Mouse (Mus musculus): ENCODE results near the gene Txnrd1.
A peak's percentile ranks its signal among the peaks of the same experiment; 100 is the strongest.

Gene Txnrd1

DNA sequence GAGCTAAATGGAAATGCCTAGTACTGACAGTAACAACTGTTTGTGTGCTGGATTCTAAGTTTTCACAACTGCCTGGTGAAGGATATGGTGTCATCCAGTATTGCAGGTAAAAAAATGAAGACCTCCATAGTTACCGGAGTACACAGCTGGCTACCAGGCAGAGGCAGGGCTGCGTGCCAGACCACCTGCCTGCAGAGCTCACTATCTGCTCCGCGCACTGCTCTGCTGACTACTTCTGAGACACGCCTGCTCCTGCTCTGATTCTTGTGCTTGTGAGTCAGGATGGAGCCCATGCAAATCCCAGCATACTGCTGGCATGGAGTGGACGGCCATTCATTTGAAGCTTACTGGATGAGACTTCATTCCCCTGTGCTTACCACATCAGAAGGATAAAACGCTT lies 30.1 kb downstream of the Txnrd1 start:
- DNase-seq (ENCODE audit: low read depth, low spot score), result no peak

DNA sequence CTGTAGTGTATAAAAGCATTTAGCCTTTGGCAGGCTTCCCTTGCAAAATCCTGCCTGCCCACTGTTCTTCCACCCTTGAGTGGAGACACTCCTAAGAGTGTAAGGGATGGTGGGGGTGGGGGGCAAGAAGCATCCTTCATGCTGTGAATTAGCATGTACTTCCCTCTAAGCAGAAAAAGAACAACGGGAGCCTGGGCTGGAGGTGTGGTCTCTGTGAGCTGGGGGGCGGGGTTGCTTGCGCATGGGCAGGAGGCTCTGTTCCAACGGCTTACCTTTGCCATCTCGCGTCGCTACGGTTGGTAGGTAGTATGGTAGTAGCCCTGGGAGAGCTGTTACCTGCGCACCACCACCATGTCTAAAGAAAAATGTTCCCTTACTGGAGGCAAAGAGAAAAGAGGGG lies 32.6 kb downstream of the Txnrd1 start, which contains the start of gene Eid3:
Eid3 (plus strand) TSS at position 271 of the 400 bp plus-strand sequence.
- peak; percentile 35 for DNase-seq (ENCODE audit: low read depth, low spot score)

DNA sequence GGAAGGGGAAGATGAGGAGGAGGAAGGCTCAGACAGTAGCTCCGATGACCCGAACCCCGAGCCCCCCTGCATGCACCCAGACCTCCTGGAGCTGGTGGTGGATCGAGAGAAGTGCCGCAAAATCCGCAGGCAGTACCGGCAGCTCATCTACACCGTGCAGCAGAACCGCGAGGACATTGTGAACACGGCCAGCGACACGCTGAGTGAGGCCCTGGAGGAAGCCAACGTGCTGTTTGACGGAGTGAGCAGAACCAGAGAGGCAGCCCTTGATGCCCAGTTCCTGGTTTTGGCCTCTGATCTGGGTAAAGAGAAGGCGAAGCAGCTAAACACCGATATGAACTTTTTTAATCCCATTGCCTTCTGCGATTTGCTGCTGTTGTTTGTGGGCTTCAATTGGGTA lies 33.1 kb downstream of the Txnrd1 start:
- no peak for DNase-seq (ENCODE audit: low read depth, low spot score)

DNA sequence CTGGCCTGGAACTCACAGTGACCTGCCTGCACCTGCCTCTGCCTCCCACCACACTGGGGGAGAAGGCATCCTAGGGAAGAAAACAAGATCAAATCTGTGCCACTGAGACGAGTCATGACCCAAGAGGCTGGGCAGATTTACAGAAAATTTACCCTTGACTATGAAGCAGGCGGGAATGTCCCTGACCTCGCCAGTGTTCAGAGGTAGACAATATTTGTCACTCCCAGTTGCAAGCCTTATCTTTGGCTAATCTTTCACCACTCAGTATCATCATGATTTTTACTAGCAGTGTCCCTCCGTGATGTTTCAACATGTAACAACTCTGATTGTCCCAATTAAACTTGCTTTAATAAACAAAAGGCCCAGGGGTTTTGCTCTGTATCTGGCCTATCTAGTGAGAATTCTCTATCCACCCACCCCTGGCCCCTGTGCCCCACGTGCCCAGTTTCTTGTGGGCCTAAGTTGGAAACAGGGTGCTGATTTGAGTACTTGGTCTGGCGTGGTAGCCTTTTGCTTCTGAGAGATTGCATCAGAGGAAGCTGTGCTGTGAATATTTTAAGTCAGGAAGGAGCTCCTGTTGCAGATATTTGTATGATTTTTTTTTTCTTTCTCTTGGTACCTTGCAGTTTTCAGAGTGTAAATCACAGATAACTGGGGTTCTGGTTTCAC lies 34.8 kb downstream of the Txnrd1 start:
- DNase-seq (ENCODE audit: low read depth, low spot score), result no peak

DNA sequence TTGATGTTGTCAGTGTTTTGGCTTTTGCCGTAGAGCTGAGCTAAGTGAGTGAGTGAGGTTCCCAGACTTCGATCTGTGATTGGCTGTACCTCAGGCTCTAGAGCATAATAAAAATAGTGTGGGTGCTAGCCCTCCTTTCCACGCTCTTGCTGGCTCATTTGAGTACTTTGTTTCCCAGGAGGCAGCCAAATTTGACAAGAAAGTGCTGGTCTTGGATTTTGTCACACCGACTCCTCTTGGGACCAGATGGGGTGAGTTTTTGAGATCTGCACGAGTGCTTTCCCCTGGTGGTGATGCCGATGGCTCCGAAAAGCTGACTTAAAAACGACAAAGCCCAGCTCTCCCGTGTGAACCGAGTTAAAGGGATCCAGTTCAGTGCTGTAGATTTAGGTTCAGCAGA lies 41.7 kb downstream of the Txnrd1 start:
- no peak for DNase-seq (ENCODE audit: low read depth, low spot score)

DNA sequence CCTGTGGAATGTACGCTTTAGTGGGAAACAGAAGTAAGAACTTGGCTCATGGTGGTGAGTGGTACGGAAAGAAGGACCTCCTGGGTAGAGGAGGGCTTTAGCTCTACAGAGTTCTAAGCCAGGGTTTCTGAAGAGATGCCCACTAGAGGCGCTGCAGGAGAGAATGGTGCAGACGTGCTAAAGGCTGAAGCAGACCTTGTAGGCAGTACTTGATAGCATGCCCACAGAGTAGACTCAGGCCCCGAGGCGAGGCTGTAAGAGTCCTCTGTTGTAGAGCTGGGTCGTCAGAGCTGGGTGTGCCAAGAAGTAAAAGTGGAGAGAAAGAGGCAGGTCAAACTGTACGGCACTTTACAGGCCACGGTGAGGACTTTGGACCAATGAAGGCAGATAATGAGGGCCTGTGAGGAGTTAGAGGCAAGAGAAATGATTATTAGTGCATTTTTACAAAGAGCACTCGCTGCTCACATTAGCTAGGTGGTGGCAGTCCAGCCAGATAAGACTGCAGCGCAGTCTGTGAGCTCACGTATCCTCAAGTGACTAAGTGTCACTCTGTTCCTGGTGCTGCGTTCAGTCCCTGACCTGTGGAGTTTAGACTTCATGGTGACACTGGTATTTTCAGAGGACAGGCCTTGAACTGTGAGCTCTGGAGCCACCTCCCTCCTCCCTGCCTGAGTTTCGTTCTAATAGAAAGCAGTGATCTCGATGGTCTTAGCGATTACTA lies 42.5 kb downstream of the Txnrd1 start:
- peak; percentile 52 for DNase-seq (ENCODE audit: low read depth, low spot score)

DNA sequence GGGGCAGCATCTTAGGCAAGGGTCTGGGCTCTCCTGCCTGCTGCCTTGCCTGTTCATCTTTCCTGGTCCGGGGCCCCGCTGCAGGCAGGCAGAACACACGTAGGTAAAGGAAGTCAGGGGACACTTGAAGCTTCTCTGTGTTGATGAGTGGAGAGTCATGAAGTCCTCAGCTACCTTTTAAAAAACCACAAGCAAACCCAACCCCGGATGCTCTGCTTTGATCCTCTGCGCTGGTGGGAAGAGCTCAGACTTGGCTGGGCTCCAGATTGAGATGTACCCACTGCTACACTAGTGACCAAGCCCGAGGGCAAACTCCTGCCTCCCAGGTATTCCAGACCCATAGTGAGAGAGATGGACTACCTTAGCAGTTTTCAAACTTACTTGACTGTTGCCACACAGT lies 53.6 kb downstream of the Txnrd1 start:
- peak; percentile 80 for DNase-seq (ENCODE audit: low read depth, low spot score)

DNA sequence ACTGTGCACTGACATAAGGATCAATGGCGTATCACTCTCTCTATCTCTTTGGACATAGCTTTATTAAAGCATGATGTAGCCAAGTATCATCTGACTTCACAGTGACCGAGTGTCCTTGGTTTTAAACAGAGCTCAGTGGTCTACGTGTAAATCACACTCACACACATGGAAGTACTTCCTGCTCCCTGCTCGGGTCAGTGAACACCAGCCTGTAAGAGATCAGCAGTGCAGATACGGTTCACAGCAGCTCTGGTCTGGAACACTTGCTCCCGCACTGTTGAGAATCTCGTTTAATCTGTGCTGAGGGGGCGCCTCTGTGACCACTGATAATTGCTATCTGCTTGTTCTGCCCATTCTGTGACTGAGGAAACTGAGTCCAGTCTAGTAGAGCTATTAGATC lies 54.8 kb downstream of the Txnrd1 start:
- DNase-seq (ENCODE audit: low read depth, low spot score), result no peak

DNA sequence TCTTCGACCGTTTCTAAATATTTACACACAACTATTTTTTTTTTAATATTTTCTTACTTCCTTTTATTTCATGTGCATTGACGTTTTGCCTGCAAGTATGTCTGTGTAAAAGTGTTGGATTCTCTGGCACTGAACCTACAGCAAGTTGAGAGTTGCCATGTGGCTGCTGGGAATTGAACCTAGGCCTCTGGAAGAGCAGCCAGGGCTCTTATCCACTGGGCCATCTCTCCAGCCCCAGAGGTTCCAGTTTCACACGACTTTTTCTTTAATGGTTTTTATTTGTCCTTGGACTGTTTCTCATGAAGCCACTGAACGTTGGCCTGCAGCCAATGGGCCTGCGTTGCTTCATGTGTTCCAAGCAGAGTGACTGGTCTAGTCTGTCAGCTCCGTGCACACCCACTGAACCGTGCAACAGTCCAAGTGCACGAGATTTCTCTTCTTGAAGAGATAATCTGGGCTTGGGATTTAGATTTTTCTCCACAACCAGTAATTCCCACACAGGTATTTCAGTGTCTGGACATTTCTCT lies 55.8 kb downstream of the Txnrd1 start:
- DNase-seq (ENCODE audit: low read depth, low spot score), result no peak

DNA sequence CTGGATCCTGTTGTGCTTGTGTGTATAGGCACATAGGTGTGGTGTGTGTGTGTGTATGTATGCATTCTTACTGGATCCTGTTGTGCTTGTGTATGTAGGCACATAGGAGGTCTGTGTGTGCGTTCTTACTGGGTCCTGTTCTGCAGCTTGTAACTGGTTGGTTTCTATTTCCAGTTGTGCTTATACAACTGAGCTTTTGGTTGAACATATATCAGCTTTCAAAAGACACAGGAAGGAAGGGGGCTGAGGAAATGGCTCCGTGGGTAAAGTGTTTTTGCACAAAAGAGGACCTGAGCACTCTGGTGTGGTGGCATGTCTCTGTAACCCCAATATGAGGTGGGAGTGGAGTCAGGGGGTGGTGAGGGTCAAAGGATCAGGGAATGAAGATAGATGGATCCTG lies 57.2 kb downstream of the Txnrd1 start:
- DNase-seq (ENCODE audit: low read depth, low spot score), result peak; percentile 56

DNA sequence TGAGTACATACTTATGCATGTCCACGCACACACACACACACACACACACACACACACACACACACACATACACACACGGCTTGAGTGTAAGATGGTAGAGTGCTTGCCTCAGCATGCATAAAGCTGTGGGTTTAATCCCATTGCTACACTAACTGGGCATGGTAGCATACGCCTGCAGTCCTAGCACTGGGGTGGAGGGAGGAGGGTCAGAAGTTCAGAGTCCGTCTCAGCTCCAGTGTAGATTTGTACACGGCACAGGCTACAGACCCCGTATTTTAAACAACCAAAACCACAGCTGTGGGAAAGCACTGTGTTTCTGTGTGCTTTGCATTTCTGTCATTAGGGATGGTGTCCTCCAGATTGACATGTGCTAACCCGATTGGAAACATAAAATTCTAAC lies 57.7 kb downstream of the Txnrd1 start:
- peak; percentile 31 for DNase-seq (ENCODE audit: low read depth, low spot score)

DNA sequence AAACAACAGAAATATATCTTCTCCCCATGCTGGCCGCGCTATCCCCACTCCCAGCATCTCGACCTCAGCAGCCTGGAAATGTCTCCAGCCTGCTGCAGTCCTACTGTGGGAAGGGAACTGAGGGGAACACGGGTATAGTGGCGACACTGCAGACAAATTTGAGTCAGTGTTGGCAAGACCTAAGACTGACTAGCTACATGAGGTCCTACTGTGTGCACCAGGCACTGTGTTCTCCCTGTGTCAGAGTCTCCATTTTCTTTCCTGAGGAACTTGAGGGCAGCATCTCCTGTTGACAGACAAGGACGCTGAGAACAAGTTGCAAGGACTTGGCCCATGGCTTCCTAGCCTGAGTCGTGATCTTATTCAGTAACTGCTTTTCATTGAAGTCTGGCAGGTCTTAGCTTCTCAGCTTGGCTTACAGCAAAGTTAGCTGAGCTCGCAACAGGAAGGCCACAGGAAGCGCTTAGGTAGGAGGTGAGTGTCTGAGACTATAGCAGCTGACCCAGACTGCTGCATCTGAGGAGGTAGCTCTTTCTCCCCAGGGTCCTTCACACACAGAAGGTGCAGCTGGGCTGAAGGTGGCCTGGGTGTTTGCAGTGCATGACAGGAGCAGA lies 58.8 kb downstream of the Txnrd1 start:
- peak; percentile 56 for DNase-seq (ENCODE audit: low read depth, low spot score)

DNA sequence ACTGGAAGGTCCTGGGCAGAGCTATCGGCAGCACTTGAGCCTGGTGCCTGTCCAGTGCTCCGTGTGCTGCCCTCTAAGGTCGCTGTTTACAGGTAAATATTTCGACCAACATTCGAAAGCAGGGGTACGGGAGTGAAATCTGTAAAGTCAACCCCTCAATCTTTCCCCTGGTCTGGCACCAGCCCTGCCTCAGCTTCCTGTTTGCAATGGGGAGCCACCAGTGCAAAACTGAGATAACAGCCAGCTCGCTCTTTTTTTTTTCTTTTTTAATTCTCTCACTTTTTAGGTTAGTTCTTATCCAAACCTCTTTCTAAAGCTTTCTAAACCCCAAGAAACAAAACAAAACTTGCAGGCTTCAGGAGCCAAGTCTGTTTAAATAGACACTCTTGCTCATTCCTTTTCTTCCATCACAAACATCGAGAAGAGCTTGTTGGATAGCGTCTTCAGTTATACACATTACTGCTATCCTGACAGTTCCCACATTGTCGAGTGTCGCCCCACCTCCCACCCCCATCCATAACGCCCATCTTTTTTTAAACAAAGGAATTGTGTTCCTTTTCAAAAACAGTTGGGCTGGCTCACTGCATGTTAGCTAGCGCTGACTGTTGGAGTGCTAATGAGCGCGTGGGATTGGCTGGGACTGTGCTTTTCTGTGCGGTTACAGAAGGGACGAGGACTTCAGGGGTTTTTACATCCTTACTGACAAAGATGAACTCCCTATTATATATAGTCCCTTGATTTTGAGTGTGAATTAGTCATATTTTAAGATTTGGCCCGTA lies 60.3 kb downstream of the Txnrd1 start:
- peak; percentile 28 for DNase-seq (ENCODE audit: low read depth, low spot score)

DNA sequence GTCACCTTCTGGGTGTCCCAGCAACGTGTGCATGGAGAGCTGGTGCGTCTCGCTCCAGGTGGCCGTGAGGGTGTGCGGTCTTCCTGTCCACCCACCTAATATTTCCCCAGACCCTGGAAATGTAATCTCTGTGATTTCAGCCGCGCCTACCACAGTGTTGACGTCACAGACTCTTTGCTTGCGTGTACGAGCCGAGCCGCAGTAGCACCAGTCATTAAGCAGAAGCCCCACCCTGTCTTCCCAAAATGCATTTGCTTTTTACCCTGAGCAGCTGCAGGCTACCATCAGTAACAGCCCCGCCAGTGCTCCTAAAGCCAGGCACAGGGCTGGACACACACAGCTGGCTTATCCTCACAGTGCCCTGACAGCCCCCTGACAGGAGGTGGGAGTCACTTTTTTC lies 64.2 kb downstream of the Txnrd1 start:
- no peak for DNase-seq (ENCODE audit: low read depth, low spot score)

DNA sequence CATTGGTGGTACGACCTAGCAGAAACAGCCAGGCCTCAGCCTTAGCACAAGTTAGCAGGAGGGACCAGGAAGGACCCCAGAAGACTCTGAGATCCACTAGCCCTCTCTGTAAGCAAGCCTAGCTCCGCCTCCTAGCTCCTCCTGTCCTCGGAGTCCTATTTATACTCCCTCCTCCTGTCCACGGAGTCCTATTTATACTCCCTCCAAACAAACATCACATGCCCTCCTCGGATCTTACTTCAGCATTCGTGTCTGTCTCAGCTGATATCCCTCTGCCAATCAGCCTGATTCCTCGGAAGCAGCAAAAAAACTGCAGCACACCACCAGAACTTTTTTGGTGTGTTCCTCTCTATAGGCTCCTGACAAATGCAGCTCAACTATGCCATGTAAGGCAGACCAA lies 65.1 kb downstream of the Txnrd1 start:
- no peak for DNase-seq (ENCODE audit: low read depth, low spot score)

DNA sequence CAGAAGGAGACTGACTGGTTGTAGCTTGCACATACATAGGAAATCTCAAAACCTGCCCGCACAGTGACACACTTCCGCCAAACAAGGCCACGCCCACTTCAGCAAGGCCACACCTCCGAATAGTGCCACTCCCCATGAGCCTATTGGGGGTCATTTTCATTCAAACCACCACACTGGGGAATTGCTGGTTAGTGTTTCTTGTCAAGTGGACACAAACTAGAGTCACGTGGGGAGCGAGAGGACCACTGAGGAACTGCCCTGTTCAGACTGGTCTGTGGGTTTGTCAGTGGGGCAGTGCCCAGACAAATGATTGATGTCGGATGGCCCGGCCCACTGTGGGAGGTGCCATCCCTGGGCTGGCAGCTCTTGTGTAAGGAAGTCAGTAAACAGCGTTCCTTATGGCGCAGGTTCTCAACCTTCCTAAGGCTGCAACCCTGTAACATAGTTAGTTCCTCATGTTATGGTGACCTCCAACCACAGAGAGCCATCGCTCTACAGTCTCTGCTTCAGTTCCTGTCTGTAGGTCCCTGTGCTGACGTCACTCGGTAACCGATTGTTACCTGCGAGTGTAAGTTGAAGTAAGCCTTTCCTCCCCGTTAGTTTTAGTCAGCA lies 66.2 kb downstream of the Txnrd1 start:
- DNase-seq (ENCODE audit: low read depth, low spot score), result peak; percentile 83

DNA sequence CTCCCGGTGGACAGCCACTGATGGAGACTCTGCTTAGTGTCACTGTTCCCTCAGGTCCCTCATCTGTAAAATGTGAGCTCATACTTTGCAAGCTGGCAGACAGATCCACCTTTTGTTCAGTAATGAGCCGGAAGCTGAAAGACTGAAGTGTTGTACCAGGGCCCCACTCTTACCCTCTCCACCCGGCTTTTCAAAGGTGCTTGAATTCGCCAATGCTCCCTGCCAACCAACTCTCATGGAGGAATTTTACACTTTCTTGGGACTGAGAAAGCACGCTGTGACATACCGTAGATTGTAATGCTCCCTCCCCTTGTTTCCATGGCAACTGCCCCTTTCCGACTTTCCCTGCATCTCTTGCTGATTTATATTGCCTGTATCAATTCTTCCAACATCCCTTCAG lies 66.8 kb downstream of the Txnrd1 start:
- no peak for DNase-seq (ENCODE audit: low read depth, low spot score)

DNA sequence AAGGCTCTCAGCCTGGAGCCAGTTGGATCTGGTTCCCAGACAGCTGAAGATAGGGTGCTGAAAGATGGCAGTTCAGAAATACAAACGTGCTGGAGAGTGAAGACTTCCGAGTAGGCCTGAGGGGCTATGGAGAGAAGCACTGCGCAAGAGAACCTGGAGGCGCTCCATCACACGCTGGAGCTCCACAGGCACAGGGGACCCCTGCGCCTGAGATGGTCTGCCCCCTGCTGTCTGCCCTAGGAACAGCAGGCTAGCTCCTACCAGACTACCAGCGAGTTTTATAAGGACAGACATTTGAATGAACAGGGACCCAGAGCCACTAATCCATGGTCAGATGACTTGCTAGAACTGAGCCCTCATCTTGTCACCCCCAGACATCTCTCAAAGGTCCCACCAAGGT lies 67.7 kb downstream of the Txnrd1 start:
- peak; percentile 92 for DNase-seq (ENCODE audit: low read depth, low spot score)

DNA sequence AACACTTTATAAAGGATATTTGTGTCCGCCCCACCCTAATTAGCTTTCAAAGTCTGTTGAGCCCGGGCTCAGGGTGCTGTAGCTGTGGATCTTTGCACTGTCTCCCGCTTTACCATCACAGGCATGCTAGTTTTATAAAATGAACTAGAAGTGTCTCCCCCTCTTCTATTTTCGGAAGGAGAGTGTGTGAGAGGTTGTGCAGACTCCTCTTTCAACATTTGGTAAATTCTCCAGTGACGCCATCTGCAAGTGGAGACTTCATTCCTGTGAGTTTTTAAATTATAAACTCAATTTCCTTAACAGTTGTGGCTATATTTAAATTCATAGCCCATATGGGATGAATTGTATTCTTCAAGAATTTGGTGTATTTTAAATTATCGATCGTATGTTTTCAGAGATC lies 74.8 kb downstream of the Txnrd1 start:
- no peak for DNase-seq (ENCODE audit: low read depth, low spot score)

DNA sequence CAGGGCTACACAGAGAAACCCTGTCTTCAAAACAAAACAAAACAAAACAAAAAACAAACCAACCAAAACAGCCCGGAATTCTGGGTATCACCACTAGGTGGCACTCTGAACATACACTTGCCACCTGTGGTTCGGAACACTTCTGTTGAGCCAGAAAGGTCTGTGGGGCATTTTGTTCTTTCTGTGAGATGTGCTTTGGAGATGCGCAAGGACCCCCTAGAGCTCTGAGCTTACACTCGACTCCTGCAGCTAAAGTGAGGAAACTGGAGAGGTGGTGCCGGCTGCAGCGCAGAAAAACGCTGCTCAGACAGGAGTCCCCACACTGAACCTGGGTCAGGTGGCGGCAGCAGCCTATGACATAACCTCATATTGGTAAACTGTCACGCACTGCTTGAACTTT lies 75.6 kb downstream of the Txnrd1 start:
- peak; percentile 81 for DNase-seq (ENCODE audit: low read depth, low spot score)

DNA sequence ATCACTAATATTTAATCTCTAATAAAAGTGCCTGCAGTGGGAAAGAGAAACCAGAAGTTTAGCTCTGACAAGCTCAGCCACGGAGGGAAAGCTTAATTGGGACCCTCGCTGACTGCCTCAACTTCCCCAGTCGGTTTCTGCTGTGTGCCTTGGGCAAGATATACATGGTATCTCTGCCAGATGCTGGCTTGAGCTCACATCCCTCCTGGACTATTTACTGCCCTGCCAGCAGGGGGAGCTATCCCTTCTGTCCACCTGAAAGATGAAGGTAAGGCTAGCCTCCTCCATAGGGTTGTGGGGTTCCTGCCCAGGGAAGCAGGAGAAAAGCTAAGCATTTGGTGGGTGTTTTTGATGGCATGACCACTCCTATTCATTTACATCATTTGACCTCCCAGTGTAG lies 76.4 kb downstream of the Txnrd1 start:
- DNase-seq (ENCODE audit: low read depth, low spot score), result peak; percentile 65

DNA sequence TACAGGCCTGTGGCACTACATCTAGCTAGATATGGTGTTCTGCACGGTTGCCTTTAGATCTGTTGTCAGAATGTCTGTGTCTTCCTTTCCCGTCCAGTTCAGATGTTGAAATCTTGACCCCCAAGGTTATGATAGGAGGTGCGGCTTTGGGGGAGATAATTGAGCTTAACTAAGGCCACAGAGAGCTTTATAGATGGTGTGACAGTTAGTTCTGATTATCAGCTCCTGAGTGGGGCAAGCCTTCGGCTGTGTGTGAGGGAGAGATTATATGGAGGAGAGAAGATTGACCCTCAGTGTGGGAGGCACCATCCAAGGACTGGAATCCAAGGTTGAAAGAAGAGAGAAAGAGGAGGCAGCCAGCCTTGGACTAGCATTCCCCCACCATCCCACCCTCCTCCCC lies 79.5 kb downstream of the Txnrd1 start:
- DNase-seq (ENCODE audit: low read depth, low spot score), result no peak
